Mouse (Mus musculus) embryo, embryonic 10.5 days (tissue): Measurements from ENCODE around the gene Gm5728.
"Not testable (repeated sequence)": the region's sequence is repeated elsewhere in the genome, so short reads cannot be mapped to it uniquely, and the experiment has no call there.

ENCODE experiments used
- DNase-seq: peaks from one replicate; pipeline ENCODE4 v3.0.0-alpha.2; 2015; ENCODE audit warnings: low spot score

Gm5728 gene

DNA sequence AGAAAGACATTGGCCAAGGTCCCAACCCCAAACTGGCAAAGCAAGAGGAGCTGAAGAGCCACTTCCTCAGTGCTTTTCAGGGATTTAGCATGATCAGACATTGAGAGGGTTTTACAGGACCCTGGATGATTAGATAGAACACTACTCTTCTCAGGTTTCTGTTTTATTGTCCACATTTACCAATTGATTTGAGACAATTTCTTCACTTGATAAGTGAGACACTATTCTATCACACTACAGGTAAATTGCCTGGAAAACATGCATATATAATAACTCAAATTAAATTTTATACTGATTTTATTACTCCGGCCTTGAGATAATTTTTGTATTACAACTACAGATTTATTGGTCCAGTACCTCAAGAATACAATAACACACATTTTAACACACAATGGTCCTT is at the start of gene Gm5728:
TSS of gene Gm5728 (minus strand) at position 101 of the 400 bp plus-strand sequence.
- DNase-seq, result not testable (repeated sequence)

DNA sequence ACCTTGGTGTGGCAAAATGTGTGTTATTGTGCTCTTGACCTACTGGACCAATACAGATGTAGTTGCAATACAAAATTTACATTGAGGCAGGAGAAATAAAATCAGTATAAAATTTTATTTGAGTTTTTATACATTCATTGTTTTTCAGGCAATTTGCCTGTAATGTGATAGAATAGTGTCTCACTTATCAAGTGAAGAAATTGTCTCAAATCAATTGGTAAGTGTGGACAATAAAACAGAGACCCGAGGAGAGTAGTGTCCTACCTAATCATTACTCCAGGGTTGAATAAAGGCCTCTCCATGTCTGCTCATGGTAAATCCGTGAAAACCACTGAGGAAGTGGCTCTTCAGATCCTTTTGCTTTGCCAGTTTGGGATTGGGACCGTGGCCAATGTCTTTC is 42.4 kb upstream of the Gm5728 start, which contains the start of gene Vmn1r100:
TSS of gene Vmn1r100 (plus strand) at position 301 of the 400 bp plus-strand sequence.
- not testable (repeated sequence) for DNase-seq

DNA sequence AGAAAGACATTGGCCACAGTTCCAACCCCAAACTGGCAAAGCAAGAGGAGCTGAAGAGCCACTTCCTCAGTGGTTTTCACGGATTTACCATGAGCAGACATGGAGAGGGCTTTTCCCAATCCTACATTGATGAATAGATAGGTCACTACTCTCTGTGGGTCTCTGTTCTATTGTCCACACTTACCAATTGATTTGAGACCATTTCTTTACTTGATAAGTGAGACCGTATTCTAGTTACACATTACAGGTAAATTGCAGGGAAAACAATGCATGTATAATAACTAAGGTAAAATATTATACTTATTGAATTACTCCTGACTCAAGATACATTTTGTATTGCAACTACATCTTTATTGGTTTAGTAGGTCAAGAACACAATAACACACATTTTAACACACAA is 41.2 kb downstream of the Gm5728 start, which contains the start of gene Gm4133:
TSS of gene Gm4133 (minus strand) at position 101 of the 400 bp plus-strand sequence.
- not testable (repeated sequence) for DNase-seq
